Mouse (Mus musculus) intestine, embryonic 14.5 days (tissue): ENCODE measurements at regions not wholly inside any gene's neighbourhood (a gene's known extent, or its start where the extent isn't known, plus 50 kb on each side); places are given as distances from the start of the nearest gene placed in this dataset.

Source experiments
- ATAC-seq: fragments of 200-750 bp; cut with Nextera tagmentation; replicated peaks from 2 replicates; pipeline ENCODE4 v1.8.0; 2017; ENCODE audit warnings: low read depth, moderate number of reproducible peaks, moderate TSS enrichment, moderate library complexity; ENCODE audit not compliant: low FRiP score, low TSS enrichment
- DNase-seq: peaks from one replicate; pipeline ENCODE4 v3.0.0-alpha.2; 2018; ENCODE audit warnings: low spot score
- H3K27ac ChIP-seq: fragments of 300-500 bp; sonication (generic); 2 replicates; pipeline ENCODE4 v1.5.1; 2014; ENCODE audit warnings: low read depth, mild to moderate bottlenecking, control low read depth
- H3K27me3 ChIP-seq: fragments of 300-500 bp; sonication (generic); replicated peaks from 2 replicates; pipeline ENCODE4 v1.6.1; 2014; ENCODE audit warnings: low read length, control low read depth; ENCODE audit not compliant: control insufficient read depth, insufficient read depth
- H3K36me3 ChIP-seq: fragments of 300-500 bp; sonication (generic); 2 replicates; pipeline ENCODE4 v1.6.1; 2014; ENCODE audit warnings: low read length, control low read depth; ENCODE audit not compliant: control insufficient read depth, insufficient read depth
- H3K4me1 ChIP-seq: fragments of 300-500 bp; sonication (generic); replicated peaks from 2 replicates; pipeline ENCODE4 v1.6.1; 2014; ENCODE audit warnings: low read length, control low read depth, mixed read lengths; ENCODE audit not compliant: control insufficient read depth, insufficient read depth
- H3K4me2 ChIP-seq: fragments of 300-500 bp; sonication (generic); 2 replicates; pipeline ENCODE4 v1.6.1; 2014; ENCODE audit warnings: low read length
- H3K4me3 ChIP-seq: fragments of 300-500 bp; sonication (generic); 2 replicates; pipeline ENCODE4 v1.5.1; 2014; ENCODE audit warnings: low read depth, low read length, control low read depth, mixed read lengths
- H3K9ac ChIP-seq: fragments of 300-500 bp; sonication (generic); 2 replicates; pipeline ENCODE4 v1.6.1; 2014; ENCODE audit warnings: mild to moderate bottlenecking, low read length
- H3K9me3 ChIP-seq: fragments of 300-500 bp; sonication (generic); 2 replicates; pipeline ENCODE4 v1.6.1; 2016; ENCODE audit warnings: low read length, control low read depth; ENCODE audit not compliant: control insufficient read depth
- WGBS: fragments of 180-500 bp; shearing (Covaris S2); extraction: QIAGEN DNeasy Blood & Tissue Kit; methylation state at CpG from one replicate; pipeline ENCODE4 v1.1.7; 2014; 5-methylcytosine and 5-hydroxymethylcytosine counted together

GRCm38 (mm10) chr8:44878208-44878607 lies 57.0 kb upstream of the Fat1 start:
- Histone ChIP-seq H3K4me1 (no peaks in the 10 kb centered on the region; the same call in 1 of the 2 replicates), H3K27me3 (no peaks in the 10 kb centered on the region), H3K9ac (no peak overlapping the region), H3K4me3 (no peak overlapping the region), H3K9me3 (no peaks in the 10 kb centered on the region), H3K36me3 (no peaks in the 10 kb centered on the region), H3K27ac (no peak overlapping the region), H3K4me2 (no peak overlapping the region)
- ATAC-seq (no peak), DNase-seq (no peak)
- 54% methylated on average over 3 of the region's 3 CpGs for WGBS

- Histone ChIP-seq H3K36me3 (no peaks in the 10 kb centered on the region), H3K9ac (no peak overlapping the region), H3K27me3 (no peaks in the 10 kb centered on the region), H3K4me2 (no peak overlapping the region), H3K27ac (no peak overlapping the region), H3K4me3 (no peak overlapping the region), H3K4me1 (no peaks in the 10 kb centered on the region; the same call in 1 of the 2 replicates), H3K9me3 (no peaks in the 10 kb centered on the region)
- 58% methylated on average over 4 of the region's 4 CpGs for WGBS
- DNase-seq (no peak), ATAC-seq (no peak)
Observed at GRCm38 (mm10) chr8:44879186-44879585, 56.1 kb upstream of the Fat1 start.

GRCm38 (mm10) chr8:44884399-44885006 lies 50.7 kb upstream of the Fat1 start:
- no peak for DNase-seq
- Histone ChIP-seq H3K27ac (no peak overlapping the region), H3K9me3 (peaks cover 3% of the 10 kb centered on the region; the same call in 1 of the 2 replicates), H3K27me3 (no peaks in the 10 kb centered on the region), H3K4me2 (no peak overlapping the region), H3K4me3 (no peak overlapping the region), H3K36me3 (no peaks in the 10 kb centered on the region), H3K9ac (no peak overlapping the region), H3K4me1 (no peaks in the 10 kb centered on the region)
- no peak for ATAC-seq
- WGBS = 51% methylated on average over 8 of the region's 8 CpGs
